Mouse (Mus musculus) cerebellum, adult 18-20 months (tissue): ENCODE results near the gene Stx2.
"Not testable (repeated sequence)": the region's sequence is repeated elsewhere in the genome, so short reads cannot be mapped to it uniquely, and the experiment has no call there.

Experiments
- DNase-seq, 2 experiments: peaks; one replicate each; pipeline ENCODE4 v3.0.0; 2021

Stx2 gene

DNA sequence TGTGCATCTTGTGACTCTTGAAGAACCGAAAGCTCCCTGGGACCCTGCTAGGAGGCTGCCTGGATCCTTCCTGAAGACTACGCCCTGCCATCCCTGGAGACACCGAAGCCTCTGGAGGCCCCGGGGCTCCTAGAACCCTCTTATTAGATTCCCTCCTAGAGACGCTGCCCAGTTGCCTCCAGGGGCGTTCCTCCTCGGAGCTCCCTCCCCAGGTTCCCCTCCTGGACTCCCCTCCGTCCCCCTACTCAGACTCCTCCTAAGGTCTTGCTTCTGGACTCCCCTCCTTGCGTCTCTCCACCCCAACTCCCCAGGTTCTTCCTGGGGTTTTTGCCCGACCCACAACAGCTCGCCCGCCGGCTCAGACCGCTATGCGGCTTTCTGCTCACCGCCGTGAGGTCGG, 366 bp downstream of the Stx2 start:
- no peak for DNase-seq

DNA sequence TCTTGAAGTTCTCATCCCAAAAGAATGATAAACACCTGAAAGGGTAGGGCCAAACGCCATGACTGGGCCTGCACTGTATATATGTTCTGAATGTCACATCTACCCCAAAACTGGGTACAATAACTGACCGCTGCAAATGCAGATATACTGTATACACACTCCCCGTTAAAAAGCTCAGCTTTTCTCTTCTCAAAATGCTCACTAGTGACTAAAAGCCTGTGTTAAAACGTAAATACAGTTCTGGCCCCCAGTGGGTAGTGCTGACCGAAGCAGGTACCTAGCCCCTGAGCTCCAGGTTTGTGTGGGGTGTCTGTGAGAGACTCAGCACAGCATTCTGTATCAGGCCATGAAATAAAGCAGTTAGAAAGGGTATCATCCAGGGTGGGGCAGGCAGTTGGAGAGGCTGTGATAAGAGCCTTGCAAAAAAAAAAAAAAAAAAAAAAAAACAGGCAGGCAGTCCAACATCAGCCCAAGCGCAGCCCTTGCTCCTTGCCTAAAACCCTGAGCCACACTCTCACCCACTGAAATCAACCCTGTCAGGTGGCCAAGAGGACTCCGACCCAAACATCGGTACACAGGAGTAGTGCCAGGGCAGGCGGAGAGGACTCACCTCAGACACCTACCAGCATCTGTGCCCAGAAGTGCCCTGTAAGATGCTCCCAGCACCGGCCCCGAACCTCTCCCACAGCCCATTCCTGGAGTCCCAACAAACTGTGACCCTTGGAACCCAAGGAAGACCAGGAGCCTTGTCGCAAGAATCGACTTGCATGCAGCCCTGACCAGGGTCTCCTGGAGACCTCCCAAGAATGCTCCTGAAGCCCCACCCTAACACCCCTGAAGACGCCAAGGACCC, 1.0 kb downstream of the Stx2 start:
- peak in 1 of 2 experiments; percentile 23 for DNase-seq

DNA sequence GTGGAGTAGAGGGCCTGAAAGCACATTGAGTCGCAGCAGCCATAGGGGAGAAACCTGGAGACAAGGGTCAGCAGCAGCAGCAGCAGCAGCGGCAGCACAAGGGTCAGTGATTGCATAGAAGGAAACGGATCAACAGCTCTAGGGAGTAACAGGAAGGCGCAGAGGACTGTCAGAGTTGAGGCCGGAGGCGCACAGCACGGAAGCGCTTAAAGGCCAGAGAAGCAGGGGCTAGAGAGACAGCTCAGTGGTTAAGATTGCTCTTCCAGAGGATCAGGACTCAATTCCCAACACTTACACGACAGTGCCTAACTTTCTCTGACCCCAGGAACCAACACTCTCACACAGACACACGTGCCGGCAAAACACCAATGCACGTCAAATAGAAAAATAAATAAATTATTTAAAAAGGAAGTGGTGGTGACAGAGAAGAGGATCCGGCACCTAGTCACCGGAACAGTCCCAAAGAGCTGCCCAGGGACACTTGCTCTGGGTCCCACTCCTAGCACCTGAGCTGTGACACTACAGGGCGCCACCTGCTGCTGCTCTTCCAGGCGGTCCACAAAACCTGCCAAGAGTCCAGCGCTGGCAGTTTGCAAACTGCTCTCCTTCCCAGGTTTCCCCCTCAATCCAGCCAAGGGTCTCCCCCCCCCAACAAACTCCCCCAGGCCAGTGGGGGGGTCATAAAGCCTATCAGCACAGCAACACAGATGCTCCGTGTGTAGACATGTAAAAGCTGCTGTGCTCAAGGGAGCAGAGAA, 2.2 kb downstream of the Stx2 start:
- no peak for DNase-seq

DNA sequence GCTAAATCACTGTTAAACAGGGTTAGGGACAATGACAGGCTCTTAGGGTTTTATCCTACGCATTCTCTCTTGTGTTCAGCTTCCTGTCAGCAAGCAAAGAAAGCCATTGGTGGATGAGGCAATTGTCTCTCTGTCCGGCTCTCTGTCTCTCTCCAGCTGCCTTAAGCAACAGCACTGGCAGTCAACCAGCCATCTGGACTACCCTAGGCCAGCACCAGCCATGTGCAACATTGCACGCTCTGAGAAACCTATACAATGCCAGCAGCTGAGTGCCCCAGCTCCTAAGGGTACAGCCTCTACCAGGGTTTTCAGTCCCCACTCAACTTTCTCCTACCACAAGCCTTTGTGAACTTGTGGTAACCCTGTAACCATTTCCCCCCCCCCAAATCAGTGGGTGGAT, 3.0 kb downstream of the Stx2 start:
- DNase-seq = no peak

DNA sequence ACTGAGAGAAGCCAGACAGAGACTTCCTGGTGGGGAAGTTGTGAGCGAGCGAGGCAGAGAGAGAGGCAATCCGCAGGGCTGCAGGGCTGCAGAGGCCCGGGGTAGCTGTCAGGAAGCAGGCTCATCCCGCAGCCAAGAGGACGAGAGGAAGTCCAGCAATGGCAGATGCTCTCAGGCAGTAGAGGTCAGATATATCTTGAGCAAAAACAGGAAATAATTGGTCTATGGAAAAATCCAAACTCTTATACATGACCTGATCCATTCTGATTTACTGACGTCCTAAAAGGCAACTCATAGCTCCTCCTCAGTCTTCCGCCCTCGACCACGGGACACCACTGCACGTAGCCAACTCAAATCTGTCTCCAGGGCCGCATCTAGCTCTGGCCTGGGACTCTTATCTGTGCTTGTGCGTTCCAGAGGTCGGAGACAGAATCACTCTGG, 5.8 kb downstream of the Stx2 start:
- DNase-seq = no peak

DNA sequence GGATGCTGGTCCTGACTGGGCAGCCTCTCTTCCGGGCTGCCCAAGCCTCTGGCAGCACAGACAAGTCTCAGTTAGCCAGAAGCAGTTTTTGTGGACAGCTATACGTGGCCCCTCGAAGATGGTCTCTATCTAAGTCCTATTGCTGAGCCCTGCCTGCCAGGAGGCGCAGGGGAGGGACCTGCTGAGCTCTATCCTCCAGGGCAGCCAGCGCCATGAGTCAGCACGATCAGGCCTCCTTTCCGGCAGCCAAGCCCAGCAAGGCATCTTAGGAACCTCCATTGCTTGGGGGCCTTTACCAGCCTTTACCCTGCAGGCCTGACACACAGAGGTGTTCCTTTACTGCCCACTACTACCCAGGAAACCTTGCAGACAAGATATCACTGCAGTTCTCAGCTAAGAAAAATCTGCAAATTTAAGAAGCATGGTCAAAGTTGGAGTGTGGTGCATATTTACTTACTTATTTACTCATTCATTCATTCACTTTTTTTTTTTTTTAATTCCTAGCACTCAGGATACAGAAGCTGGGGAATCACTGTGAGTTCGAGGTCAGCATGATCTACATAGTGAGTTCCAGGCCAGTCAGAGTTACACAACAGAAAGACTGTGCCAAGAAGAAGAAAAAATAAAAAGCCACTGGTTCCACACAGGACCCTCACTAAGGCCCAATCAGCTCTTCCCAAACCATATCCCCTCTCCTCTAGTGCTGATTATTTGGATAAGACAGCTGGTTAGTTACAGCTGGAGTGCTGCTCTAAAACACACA, 7.5 kb downstream of the Stx2 start:
- no peak for DNase-seq

DNA sequence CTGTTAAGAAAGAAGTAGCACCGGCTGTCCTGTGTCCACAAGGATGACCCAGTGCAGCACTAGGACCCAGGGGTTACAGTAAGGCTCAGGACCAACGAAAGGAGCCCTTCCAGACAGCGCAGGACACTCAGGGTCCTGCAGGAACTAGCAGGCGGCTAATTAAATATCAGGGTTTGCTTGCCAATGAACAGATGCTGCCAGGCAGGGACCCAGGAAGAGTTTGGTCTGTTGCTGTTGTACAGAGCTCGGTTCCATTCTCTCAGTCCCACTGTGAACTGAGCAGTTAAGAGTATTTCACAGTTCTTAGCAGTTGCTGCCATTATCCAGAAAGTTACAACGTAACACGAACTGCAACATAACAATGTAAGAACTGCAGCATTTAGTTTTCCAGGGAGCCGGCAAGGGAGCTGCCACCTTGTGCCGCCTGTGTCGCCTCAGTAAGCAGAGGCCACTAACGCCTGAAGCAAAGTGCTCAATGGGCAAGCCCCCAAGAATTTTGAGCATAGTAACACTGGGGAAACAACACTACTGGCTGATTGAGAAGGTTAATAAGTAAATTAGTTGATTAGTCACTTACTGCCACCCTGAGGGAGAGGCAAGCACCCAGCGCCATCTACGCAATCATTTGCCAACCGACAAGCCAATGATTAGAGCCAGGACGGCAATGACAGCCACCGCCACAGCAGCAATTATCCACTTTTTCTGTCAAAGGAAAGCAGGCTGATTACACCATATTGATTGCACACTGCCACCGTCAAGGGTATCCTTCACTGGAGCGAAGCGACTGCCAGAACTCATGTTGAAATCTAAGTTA, 21.0 kb downstream of the Stx2 start:
- DNase-seq = no peak

DNA sequence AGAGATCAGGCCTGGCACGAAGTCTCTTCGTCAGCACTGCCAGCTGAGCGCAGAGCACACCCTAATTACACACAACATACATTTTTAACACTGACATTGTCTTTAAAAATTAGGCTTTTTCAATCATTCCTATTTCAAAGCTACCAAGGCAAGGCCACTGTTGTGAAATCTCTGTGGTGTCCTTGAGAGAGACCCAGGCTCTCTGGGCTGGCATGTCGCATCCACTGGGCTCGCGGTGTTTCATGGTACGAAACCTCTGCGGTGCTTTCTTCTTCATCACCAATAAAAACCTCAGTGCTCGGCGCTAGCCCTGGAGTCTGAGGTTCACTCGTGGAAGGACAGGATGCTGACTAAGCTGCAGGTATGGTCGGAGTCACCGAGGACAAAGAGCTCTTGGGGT, 22.4 kb downstream of the Stx2 start:
- DNase-seq = no peak

DNA sequence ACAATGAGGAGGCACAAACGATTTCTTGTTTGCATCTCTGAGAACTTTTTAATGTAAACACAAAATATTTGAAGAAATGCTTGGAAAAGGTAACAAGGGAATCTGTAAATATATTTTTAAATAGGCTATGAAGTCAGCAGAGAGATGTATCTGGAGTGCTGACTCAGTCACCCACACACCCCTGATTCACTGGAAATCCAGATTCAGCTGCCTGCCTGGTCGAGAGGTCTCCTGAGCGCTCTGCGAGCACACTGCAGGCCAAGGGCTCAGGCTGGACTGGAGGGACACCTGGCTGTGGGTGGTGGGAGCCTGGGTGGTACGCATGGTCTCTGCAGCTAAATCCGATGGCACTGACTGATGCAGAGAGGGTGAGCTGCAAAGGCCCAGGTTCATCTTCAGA, 23.8 kb downstream of the Stx2 start:
- no peak for DNase-seq

DNA sequence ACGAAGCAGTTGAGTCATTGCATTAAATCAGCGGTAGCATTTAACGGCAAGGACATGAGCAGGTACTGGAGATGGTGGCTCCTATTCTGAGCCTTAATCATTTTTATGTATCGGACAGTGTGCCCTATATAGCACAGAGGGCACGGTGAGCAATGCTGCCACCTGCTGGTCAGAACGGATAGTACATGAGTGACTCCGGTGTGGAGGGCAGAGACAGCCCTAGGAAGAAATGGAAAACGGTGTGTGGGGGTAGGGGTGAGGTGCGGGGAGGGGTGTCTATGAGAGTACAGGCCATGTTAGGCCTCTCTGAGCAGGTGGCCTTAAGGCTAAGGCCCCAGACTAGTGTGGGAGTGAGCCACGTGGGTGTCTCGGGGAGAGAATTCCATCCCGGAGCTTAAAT, 26.8 kb downstream of the Stx2 start:
- DNase-seq = peak; percentile 76 to 80

DNA sequence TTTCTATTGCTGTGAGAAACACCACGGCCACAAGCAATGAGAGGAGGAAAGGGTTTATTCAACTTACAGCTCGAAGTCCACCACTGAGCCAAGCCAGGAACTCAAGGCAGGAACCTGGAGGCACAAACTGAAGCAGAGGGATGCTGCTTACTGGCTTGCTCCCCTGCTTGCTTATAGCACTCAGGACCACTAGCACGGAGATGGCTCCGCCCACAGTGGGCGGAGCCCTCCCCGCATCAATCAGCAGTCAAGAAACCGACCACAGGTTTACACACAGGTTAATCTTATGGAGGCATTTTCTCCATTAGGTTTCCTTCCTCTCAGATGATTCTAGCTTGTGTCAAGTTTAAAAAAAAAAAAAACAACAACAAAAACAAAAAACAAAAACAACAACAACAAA, 27.5 kb downstream of the Stx2 start:
- DNase-seq = no peak

DNA sequence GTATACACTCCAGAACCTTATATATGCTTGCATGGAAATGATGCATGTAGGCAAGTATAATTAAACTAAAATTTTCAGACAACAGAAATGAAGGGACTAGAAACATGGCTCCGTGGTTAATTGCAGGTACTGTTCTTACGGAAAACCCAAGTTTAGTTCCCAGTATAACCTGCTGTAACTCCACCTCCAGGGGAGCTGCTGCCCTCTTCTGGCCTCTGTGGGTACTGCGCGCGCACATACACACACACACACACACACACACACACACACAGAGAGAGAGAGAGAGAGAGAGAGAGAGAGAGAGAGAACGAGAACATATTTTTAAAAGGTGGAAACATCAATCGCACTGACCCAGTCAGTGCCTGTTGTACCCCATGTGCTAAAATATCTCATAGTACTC, 29.4 kb downstream of the Stx2 start:
- no peak for DNase-seq

DNA sequence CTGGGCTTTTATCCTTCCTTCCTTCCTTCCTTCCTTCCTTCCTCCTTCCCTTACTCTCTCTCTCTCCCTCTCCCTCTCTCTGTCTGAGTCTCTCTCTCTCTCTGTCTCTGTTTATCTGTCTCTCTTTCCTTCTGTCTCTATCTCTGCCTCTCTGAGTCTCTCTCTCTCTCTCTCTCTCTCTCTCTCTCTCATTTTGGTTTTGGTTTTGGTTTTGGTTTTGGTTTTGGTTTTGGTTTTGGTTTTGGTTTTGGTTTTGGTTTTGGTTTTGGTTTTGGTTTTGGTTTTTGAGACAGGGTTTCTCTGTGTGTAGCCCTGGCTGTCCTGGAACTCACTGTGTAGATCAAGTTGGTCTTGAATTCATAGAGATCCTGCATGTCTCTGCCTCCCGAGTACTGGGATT, 30.9 kb downstream of the Stx2 start:
- not testable (repeated sequence) for DNase-seq

DNA sequence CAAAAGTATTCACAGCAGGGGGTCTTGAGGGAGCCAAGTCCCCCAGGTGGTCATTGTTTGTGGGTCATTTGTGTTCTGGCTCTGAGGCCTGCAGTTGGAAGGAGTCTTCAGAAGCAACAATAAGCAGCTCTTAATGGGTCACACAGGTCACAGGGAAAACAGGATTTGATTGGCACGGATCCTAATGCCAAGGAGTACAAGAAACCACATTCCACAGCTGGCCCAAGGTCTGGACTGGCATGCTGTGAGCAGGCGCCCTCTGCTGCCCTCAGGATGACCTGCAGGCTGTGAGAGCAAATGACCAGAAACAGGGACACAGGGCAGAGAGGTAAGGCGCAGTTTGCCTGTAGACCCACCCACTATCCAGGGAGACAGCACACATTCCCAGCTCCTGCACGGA, 32.1 kb downstream of the Stx2 start:
- no peak for DNase-seq

DNA sequence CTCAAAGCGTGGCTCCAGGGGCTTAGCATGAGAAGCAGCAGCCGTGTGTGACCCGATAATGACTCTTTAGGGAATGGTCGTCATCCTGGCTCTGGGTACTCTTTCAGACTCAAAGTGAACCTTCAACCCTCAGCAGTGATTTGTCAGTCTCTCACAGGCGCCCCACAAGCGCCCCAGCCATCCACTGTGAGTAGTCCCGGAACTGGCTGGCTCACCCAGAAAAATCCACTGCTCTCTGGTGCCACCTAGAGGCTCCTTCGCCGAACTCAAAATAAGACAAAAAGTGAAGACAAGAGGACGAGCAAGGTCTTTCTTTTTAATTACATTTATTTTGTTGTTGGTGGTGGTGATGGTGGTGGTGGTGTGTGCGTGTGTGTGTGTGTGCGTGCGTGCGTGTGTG, 37.1 kb downstream of the Stx2 start:
- DNase-seq = peak; percentile 60 to 67

DNA sequence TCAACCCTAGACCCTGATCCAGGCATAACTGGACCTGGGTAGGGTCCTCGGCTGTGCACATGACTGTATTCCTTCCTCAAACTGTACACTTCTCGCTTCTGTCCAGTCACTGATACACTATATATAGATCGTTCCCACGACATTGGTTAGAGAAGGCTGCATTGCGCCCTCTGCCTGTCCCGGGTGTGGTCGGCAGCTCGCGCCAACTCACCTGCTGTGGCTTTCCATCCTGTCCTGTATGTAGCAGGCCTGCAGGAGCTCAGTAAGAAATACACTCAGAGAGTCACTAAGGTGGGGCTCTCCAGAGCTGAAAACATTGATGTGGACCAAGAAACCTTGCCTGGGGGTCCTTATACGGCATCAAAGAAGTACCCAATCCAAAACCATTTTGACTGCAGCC, 37.5 kb downstream of the Stx2 start:
- DNase-seq = no peak

DNA sequence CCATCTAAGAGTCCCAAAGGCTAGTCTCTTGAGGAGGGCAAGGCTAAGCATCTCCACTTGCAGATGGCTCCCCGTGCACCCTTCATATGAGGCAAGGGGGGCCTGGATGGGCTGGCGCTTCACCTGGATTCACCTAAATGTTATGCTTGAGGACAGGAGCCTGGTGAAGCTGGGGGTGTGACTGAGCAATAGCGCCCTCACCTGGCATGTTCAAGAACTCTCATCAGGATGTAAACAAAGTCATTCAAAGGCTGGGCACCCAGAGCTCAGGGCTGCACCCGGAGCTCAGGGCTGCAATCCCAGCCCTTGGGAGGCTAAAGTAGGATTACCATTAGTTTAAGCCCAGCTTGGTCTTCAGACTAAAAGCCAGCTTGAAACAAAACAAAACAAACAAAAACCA, 44.0 kb downstream of the Stx2 start:
- DNase-seq = no peak

DNA sequence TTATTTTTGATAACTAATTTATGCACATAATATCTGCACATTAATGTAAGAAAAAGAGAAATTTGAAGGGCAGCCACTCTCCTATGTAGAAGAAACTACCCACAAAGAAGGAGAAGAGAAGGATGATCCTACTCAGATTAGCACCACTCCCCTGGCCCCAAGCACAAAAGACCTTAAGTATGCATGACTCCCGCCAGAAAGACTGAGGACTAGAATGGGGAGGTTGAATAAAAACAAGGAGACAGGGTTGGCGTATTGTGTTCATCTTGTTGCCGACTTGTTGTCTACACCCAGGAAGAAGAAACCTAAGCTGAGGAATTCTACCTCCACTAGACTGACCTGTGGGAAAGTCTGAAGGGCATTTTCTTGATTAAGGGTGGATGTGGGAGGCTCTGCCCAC, 49.5 kb downstream of the Stx2 start:
- DNase-seq = no peak

DNA sequence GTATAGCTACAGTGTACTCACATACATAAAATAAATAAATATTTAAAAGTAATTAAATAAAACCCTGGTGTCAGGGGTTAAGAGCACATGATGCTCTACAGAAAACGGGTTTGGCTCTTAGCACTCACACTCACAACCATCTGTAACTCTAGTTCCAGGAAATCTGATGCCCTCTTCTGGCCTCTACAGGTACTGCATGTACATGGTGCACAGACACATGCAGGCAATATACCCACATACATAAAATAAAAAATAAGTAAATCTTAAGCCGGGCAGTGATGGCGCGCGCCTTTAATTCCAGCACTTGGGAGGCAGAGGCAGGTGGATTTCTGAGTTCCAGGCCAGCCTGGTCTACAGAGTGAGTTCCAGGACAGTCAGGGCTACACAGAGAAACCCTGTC, 54.0 kb downstream of the Stx2 start:
- not testable (repeated sequence) for DNase-seq

DNA sequence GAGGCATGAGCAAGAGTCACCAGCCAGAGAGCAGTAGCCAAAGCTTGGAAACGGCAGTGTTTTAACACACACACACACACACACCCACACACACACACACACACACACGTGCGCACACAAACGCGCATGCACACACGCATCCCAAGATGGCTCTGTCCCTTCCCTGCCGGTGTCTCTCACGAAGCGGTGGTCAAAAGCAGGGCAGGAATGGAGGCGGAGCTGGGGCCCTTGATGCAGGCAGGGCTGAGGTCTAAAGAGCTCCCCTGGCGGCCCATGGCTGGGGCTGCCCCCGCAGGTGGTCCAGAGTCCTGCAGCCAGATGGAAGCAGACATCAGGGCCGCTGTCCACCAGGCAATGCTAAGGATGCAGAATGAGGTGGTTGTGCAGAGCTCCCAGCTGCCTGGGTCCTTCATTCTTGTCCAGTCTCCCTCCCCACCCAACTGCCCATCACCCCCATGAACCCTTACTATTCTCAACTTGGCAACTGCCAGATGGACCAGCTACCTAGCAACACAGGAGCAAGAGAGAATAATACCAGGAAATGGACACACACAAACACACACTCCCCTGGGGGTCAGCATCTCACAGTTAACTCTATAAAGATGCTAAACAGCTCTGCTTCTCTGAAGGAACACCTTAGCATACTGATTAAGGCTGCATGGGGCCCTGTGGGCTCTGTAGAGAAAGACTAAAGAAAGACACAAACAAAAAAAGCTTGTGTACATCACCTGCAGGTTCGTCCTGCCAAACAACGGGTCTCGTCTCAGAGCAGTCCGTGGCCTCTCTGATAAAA, 54.9 kb downstream of the Stx2 start, which contains the start of gene Rimbp2:
Gene Rimbp2, minus strand, starts transcription at position 209 of the 793 bp plus-strand sequence.
- DNase-seq = peak; percentile 4
